Mouse (Mus musculus) embryo, embryonic 11 days (tissue): Measurements from ENCODE around the gene Smoc2.

Source experiments
- DNase-seq: peaks from one replicate; pipeline ENCODE4 v3.0.0-alpha.2; 2015

Smoc2 gene

DNA sequence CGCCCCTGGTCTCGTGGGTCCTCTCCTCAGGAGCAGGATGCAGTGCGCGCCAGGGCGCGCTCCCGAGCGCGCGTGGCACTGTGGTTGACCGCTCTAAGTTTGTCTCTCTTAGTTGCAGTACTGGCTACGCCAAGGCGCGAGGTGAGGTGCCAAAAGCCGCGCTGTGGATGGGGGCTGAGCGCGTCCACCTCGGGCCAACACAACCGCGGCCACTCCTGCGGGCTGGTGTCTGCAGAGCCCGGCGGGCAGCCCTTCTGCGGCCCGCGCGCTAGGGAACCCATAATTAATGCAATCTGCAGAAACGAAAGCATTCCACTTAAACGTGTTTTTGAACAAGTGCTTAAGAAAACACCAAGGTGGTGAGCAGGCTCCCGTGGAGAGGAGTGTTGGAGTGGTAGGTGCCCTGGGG is 1.1 kb downstream of the Smoc2 start:
- peak; percentile 45 for DNase-seq

DNA sequence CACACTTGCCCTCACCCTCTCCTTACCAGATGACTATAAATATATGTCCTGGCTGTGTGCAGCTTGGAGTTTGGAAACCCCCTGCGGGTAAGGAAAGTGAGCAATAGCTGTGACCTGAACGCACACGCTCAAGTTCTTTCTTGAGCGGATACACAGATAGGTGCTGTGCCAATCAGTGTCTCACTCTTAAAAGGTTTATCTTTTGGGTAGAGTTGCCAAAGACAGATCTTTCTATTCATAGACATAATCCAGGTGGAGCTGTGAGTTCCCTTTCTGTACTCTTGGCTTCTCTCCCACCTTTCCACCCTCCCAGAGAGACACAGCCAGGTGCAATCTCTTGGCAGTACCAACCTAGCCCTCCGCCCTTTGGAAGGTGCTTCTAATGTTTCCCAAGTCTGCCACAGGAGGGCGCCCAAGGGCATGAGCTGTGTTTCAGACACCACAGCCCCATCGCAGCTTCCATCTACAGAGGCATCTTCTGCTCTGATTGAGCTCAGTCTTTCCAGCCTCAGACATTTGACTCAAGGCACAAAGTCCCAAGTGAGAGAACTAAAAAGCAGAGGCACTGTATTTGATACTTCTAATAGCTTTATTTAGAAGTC is 8.8 kb downstream of the Smoc2 start:
- DNase-seq, result peak; percentile 85

DNA sequence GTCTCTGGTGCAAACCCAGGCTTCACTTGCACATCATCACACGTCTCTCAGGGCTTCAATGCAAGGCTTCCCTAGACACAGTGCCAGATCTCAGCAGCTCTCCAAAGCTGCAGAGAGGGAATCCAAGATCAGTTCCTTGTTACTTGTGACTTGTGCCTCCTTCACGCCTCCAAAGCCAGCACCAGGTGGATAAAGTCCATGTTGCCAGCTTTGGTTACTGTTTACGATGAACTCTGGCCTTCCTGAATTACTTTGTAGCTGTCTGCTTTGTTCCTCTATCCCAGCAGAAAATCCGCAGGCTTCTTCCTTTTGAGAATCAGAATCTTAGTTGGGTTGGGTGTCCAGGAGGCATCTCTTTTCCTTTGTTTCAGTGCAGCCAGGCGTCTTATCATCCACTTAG is 14.3 kb downstream of the Smoc2 start:
- DNase-seq, result no peak

DNA sequence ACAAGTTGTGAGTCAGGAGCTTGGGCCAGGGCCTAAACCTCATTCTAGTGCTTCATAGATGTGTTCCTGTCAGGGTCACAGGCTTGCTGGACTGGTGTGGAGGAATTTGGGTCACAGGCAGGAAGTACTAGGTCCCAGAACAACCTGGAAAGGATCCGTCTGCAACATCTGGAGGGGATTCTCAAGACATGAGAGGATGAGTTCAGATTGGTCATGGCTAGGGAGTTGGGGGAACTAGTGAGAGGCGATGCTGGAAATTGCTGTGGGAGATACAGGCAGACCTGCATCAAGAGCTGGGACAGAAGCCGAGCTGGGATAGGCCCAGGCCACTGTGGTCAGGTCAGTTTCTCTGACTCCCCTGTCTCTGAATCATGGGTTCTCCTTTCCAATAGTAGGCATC is 15.8 kb downstream of the Smoc2 start:
- no peak for DNase-seq

DNA sequence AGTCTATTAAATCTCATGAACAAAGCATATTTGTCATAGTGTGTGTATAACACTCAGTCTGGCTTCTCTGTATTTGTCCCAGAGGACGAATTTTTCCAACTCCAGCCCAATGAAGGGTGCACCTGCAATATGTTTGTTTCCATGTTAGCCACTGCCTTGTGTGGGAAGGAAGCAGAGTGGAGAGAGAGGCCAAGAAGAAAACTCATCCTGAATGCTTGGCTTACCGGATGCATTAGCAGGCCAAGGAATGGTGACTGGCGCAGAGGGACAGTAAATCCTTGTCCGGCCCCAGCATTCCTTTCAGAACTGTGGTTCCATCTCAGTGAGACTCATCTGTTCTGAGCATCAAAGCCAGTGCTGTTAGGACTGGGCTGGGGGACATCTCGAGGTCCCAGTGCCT is 21.1 kb downstream of the Smoc2 start:
- DNase-seq, result no peak

DNA sequence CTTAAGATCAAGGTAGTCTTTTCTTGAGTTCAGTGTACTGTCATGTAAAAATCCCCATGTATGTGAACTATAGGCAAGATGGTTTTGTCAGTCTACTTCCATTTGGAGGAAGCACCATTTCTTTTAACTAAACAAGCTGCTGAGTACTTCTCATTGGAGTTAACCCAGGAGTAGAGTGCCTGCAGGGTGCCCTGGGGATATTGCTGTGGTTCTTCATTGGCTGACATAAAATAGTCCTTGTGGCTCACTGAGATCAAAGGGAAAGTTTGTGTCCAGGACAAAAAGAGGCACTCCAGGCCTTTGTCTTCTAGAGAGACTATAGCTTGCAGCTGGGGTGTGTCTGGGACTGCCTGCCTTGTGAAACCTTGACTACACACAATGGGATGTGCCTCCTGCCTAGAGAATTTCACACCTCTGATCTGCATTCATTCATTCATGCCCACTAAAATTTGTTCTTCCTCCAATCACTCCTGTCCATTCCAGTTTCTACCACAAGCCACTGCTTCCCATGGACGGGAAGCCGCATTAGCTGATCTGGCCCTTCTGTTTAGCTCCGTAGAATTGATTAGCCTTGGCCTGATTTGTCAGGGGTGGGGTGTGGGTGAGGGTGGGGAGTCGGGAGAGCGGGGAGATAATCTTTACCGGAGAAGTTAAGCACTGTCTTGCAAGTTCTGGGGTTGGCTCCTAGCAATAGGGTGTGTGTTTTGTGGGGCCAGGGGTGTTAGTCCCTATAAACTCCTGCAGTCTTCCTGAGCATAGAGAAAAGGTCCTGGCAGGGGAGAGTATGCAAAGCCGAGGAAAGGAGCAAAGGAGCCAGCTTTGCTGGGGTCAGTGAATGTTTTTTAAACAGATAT is 22.4 kb downstream of the Smoc2 start:
- no peak for DNase-seq

DNA sequence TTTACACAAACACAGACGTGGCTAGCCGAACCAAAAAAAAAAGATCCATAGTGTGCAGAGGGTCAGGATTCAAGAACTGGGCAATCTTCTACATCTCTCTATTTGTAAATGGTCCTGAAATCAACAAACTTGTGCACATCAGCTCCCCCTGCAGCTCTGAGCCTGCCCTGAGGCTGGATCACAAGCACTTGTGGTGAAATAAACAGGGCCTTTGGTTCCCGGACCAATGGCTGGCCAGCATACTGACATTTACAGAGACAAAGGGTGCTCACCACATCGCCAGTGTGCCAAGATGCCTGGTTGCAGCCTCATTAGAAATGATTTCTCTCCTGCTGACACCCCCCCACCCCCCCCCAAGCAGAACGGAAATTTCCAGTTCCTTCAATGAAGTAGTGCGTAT is 23.1 kb downstream of the Smoc2 start:
- no peak for DNase-seq

DNA sequence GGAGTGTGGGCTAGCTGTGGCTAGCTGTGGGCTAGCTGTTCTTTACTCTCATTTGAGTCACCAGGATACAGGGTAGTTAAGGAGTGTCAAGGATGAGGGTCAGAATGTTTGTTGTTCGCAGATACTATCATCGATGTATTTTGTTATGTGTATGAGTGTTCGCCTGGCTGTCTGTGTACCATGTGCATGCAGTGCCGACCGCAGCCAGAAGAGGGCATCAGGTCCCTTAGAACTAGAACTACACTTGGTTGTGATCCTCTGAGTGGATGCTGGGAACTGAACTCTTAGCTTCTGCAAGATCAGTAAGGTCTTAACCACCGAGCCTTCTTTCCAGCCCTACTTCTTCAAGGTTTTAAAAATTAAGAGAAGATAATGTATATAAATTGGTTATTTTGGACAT is 24.4 kb downstream of the Smoc2 start:
- DNase-seq, result no peak

DNA sequence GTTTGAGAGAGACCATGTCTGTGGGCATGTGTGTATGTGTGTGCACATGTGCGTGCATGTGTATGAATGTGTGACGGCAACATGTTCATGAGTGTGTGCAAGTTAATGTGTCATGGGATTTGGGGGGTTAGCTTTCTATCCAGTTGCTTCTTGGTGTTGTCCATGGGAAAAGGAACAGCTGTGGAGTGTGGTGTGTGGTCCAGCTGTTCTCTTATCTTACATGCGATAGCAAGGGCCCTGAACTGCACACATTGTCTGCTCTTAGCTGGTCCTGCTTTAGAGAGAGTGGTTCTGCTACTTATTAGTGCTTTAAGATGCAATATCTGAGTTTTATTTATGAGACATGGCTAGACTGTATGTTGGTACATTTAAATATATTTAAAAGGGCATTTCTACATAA is 30.6 kb downstream of the Smoc2 start:
- DNase-seq, result no peak

DNA sequence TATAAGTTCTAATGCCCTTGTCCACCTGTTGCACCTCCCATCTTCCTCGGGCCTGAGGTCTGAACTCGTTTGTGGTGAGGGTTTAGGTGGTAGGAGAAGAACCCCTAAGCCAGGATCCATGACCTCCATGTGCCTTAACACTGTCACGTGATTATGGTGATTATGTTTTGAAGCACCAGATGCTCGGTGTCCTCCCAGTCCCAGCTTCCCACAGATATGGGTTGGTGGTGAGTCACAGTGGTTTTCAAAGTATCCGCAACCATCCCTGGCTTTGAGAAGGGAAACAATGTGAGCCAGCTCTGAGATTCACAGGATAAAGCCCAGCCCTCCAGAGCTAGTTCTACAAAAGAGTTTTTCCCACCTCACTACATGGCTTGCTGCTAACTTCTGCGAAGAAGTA is 33.1 kb downstream of the Smoc2 start:
- no peak for DNase-seq

DNA sequence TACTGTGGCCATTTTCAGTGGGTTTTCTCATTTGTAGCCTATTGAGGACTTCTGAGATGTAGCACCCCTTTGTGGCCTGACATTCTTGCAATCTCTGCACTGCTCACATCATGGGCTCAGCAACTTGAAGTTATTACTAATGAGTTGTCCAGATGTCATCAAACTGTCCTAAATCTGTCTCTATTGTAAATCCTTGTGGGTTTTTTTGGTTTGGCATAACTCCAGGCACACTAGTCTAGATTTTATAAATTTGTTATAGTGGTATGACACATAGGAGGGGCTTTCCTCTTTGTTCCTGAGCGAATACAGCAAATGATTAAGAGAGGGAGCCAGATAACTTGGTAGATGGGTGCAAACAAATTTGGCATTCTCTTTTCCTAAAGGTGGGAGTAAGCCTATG is 35.0 kb downstream of the Smoc2 start:
- DNase-seq, result no peak

DNA sequence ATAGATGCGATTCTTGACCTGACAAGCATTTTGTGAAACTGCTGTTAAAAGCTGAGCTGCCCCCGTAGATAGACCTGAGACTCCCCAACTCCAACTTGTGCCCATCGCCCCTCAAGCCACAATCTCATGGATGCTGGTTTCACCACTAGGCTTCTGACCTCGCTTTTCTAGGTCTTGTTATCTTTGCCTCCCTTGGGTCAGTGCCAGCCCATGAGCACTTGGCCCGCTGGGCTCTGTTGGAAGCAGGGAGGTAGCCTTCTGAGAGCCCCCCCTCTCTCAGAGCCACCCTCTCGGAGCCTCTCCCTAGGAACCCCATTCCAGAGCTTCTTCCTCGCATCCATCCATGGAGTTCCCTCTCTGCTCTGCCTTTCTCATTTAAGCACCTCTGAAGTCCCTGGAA is 37.2 kb downstream of the Smoc2 start:
- DNase-seq, result no peak

DNA sequence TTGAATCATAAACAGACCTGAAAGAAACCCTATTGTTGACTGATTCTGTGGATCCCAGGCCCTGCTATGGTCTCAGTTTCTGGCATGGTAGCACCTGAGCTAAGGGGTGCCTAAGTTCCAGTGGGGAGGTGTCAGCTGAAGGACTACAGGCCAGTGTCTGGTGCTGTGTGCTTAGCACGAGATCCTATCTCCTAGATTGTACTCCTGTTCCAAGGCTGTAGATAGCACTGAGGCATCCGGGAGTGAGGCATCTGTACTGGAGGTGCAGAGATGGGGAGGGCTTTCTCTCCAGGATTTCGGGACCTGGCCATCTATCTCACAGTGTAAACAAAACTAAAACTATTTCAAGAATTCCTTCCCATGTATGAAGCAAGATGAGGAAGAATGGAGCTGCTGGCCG is 38.1 kb downstream of the Smoc2 start:
- DNase-seq, result no peak

DNA sequence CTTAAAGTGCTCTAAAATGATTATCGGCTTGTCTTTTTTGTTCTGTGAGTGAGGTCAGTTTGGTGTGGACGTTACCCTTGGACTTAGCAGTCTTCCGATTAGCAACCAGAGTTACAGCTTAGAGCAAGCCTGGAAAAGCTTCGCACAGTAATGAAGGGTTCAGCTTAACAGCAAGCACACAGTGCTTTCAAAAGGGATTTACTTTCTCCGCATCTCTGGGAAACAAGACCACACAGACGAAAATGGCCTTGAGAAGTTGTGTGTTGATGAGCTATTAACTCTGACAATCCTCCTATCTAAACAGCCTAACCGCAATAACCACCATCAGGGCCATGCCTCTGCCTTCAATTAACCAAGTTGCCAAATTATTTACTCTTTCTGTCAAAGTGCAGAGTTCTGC is 46.9 kb downstream of the Smoc2 start:
- DNase-seq, result no peak

DNA sequence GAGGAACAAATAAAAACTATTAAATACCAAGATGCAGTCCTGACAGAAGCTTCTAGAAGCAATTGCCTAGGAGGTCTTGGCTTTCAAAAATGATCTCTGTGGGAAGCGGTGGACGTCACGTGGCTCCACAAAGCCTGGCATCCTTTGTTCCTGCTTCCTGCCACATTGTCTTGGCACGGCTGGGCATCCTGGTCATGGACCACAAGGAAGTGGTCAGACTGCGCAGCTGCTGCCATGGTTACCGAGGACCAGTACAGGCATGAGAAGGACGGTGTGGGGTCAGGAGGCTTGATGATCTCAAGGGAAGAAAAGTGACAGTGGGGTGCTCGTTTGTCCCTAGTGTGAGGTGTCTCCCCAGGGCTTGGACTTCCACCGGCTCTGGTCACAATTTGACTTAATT is 48.7 kb downstream of the Smoc2 start:
- no peak for DNase-seq

DNA sequence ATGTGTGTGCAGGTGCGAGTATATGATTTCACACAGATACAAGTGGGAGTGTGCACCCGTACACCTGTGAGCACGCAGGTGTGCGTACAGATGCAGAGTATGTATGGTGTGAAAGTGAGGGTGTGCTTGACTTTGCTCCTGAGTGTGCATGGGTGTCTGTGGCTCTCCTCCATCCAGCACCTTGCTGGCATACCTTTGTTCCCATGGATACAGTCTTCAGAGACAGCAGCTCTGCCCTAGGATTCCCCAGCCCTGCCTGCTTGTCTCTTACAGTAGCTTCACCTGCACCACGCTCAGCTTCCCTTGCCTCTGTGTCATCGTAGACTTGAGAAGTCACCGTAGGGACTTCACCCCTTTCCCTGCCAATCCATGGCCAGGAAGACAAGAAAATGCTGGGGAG is 51.2 kb downstream of the Smoc2 start:
- DNase-seq, result no peak

DNA sequence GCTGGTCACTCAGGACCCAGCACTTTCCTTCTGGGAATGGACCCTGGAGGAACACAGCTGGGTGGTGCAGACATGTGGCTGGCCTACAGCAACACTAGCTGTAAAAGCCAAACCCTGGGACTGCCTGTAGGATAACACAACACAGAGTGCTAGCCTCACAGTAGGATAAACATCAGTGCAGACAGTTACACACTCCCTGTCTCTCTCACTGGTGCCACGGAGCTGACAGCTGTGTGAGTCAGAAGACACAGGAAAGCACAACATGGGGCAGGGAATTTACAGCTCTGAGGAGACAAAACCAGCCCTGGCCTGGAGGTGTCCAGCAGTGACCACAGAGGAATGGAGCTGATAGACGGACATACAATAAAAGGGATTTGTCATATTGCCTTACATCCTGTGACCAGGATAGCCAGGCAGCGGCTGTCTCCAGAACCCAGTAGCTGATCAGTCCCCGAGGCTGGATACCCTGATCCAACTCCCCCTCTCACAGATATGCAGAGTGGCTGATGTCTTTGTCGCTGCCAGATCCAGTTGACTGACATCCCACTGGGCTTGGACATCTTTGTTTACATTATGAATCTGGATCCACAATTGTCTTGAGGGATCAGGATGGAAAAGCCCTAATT is 60.7 kb downstream of the Smoc2 start:
- DNase-seq, result no peak

DNA sequence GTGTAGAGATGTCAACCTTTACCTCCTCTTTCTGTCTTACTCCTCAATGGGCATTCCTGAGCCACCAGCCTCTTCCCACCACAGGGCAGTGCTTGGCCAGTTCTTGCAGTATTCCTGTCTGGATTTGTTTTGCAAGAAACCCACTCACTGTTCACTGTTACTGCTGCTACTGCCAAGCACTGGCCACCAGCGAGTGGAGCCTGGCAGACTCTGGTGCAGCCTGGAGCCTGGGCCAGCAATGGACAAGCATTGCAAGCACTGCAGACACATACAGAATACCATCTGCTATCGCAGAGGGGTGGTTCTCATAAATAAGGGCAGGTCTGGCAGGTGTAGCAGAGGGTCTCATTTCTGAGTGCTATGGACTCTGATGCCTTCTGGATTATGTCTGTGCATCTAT is 61.4 kb downstream of the Smoc2 start:
- no peak for DNase-seq

DNA sequence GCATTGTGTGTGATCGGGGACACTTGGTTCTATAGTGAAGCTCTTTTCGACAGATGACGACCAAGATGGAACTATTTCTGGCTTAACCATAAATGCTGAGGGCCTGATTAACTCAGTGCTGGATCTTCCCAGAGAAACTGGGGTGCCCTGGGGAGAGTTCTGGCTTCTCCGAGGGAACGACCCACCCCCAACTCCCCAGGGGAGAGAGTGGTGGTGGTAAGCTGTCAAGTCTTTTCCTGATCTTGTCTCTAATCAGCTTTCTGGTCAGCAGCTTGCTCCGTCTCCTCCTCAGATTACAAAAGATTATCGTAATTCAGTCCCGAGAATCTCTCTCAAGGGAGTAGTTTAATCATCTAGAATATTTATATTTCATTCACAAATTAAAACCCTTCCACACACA is 63.2 kb downstream of the Smoc2 start:
- no peak for DNase-seq

DNA sequence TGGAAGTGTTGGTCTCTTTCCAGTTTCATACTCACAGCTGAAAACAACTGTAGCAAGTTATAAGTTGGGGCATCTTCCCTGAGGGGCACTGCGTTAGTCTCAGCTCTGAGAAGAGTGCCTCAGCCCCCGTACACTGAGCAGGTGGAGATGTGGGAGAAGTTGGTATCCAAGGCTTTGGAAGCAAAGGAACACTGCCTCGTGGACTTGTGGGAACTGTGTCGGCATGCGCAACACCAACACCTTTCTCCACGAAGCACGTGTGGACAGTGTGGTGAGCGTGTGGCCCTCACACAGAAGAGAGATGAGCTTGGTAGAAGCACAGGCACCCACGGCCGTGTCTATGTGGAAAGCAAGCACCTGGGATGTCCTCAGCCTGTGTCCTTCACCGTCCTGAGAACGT is 64.1 kb downstream of the Smoc2 start:
- no peak for DNase-seq

DNA sequence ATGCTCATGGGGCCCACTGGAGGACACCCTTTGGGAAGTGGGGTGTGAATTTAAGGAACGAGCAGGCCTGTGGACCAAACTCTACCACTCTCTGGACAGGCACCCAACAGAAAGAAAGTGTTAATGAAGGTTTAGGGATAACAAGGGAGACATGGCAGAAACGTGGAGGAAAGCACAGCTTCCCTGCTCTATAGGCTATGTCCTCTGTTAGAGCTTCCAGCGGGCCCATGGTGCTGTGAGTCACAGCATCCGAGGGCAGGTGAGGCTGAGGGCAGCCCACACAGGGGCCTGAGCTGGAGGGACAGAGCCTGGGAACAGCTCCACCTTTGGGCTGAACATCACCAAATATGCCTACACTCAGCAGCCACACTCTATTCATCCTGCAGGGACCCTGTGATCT is 66.2 kb downstream of the Smoc2 start:
- DNase-seq, result no peak

DNA sequence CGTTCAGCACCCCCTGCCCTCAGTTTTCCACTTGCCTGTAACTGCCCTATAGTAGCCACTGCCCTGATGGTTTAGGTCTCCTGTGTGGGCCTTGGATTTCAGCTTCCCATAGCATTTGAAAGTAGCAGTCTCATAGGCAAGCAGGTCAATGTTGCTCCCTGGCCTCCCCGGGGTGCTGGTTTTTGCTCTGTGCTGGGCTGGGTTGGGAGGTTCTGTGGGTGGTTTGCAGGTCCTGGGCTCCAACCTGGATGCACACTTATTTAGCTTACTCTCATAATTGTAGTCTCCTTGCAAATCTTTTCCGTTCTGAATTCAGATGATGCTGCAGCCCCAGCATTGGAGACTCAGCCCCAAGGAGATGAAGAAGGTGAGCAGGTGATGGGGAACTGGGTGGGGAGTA is 67.6 kb downstream of the Smoc2 start:
- no peak for DNase-seq

DNA sequence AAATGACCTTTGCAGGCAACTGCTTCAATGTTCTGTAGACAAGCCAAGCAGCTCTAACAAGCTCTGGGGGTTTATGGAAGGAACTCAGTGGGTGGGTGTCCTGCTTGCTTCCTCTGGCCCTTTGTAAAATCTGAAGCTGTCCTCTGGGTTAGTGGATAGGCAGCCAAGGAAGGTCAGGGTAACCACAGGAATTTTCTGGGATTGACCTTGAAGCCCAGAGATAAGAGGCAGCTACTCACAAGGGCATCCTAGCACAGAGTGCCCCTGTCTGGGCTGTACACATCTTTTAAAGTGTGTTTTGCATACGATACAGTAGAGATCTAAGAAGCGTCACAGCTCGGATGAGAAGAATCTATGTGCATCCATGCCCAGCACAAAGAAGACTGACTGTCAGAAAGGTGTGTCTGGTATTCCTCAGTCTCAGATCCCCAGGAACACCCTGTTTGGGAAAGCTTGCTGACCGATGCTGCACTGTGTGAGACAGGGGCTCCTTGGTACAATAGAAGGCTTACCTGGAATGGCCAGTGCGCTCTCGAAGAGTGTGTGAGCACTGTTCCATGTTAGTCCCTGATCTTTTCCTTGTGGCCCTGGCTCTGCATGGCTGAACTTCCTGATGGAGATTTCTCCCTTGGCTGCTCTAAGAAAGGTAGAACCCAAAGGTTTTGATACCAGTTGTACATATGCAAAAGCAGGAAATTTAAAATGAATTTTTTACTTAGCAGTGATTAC is 69.9 kb downstream of the Smoc2 start:
- no peak for DNase-seq
